Mouse (Mus musculus): ENCODE measurements around the gene Tmigd3.

Tmigd3 gene

DNA sequence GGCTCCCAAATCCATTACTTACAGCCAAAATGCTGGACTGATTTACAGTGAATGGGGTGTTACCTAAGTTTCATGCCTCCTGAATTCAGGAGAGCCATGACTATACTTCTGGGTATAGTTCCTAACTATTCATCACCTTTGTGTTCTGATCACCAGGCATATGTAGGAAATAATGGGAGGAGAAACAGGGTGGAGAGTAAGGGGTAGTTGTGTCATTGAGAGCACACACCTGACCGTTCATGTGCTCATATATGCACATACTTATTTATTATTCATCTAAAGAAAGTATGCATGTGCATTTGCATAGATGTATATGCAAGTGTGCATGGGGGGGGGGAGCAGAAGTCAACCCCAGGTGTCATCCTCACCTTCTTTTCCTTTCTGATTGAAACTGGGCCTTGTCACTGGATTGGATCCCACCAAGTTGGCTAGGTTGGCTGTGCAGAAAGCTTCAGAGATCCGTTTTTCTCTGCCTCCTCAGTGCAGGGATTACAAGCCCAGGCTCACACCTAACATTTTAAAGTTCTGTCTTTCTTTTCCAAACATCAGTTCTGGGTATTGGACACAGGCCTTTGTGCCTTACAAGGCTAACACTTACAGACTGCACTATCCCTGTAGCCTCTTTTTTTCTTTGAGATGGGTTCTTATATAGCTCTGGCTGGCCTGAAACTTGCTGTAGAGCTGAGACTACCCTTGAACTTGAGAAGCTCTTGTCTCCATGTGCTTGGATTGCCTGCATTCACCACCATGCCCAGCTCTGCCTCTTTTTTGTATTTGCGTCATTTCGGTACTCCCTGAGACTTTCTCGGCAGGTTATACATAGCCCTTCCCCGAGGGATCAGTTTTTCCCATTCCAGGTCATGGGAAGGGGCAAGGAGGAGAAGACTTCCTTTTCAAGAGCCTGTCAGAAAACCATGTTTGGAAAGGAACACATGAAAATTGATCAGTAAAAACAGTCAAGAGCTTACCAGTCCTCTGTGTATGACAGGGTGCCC, 3.0 kb downstream of the Tmigd3 start:
- ATAC-seq (ENCODE audit: insufficient number of reproducible peaks, low FRiP score, low TSS enrichment): no peak

GRCm38 (mm10) chr3:105876022-105876421, 5.3 kb downstream of the Tmigd3 start:
- ATAC-seq (ENCODE audit: insufficient number of reproducible peaks, low FRiP score, low TSS enrichment): no peak

GRCm38 (mm10) chr3:105877252-105877803, 6.6 kb downstream of the Tmigd3 start:
- ATAC-seq (ENCODE audit: insufficient number of reproducible peaks, low FRiP score, low TSS enrichment): no peak

- no peak for ATAC-seq (ENCODE audit: insufficient number of reproducible peaks, low FRiP score, low TSS enrichment)
Measured at GRCm38 (mm10) chr3:105877919-105878318, 7.2 kb downstream of the Tmigd3 start.

DNA sequence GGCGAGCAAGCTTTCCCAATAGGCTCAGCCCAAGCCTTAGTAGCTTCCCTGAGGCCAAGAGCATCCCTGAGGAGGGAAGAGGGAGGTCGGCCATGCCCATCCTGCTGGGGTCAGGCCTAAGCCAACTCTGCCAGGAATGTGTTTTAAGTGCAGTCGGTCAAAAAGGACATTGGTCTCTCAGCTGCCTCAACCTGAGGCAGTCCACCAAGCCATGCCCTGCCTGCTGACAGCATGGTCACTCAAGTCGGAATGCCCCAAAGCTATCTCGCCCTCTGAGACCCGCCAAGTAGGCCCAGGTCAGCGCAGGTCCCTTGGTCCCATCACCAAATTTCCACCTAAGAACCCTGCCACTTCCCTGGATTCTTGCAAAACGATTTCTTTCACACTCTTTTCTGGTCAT, 8.0 kb downstream of the Tmigd3 start:
- no peak for ATAC-seq (ENCODE audit: insufficient number of reproducible peaks, low FRiP score, low TSS enrichment)

DNA sequence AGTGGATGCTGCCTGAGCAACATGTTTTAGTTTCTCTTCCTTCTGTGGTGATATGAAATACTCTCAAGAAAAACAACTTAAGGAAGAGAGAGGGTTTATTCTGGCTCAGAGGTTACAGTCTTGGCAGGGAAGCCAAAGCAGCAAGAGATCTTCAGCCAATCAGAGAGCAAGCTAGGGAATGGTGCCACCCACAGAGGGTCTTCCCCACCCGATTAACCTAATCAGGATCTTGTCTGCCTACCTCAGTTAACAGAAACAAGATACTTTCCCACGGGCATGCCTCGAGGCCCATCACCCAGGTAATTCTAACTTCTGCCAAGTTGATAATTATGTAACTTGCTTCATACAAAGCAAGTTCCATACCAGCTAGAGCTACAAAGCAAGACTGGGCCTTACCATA, 9.7 kb downstream of the Tmigd3 start:
- ATAC-seq (ENCODE audit: insufficient number of reproducible peaks, low FRiP score, low TSS enrichment): no peak

DNA sequence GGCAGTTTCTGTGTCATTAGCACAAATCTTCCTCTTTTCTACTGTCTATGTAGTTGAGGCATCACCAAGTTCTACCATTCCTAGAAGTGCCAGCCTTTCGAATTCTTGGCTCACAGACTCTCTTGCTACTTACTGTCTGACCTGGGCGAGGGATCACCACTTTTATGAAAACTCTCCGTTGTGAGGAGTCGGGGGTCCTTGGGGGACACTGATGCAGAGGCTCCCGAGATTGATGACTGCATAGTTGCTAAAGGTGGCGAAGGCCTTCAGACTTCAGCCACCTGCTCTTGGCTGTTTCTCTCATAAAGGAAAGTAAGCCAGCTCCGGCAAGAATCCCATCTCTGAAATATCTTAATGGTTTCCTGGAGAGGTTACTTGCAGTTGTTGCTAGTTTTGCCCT, 11.4 kb downstream of the Tmigd3 start:
- ATAC-seq (ENCODE audit: insufficient number of reproducible peaks, low FRiP score, low TSS enrichment): no peak

GRCm38 (mm10) chr3:105883111-105883510, 12.4 kb downstream of the Tmigd3 start:
- no peak for ATAC-seq (ENCODE audit: insufficient number of reproducible peaks, low FRiP score, low TSS enrichment)

DNA sequence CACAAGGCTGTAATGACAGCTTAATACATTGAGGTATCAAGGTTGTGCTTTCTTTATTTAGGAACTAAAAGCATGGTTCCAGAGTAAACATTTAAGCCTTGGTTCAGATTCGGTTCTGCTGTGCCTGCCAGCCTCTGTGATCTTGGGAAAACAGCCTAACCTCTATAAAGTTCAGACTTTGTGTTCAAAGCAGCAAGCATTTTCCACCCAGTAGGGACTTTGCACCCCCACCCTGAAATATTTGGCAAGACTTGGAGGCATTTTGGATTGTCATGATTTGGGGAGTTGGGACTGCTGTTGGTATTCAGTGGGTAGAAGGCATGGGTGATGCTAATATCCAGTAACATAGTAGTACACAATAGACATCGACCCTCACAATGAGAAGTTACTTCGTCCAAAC, 18.3 kb downstream of the Tmigd3 start:
- no peak for ATAC-seq (ENCODE audit: insufficient number of reproducible peaks, low FRiP score, low TSS enrichment)

DNA sequence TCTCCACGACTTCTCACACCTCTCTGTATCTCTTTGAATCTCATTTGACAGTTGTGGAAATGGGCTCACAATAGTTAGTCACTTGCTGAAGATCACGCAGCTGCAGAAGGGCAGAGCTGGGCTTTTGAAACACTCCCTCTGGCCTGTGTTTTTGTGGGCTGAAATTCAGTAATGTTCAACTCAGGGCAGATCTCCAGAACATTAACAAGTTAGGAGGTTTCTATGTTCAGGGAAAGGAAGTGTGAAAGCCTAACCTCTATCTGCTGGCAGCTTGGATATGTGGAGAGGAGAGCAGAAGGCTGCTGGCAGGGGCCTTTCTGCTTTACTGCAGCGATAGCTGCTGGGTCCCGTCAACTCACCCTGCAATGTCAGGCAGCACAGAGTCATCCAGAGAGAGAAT, 19.5 kb downstream of the Tmigd3 start:
- ATAC-seq (ENCODE audit: insufficient number of reproducible peaks, low FRiP score, low TSS enrichment): no peak

DNA sequence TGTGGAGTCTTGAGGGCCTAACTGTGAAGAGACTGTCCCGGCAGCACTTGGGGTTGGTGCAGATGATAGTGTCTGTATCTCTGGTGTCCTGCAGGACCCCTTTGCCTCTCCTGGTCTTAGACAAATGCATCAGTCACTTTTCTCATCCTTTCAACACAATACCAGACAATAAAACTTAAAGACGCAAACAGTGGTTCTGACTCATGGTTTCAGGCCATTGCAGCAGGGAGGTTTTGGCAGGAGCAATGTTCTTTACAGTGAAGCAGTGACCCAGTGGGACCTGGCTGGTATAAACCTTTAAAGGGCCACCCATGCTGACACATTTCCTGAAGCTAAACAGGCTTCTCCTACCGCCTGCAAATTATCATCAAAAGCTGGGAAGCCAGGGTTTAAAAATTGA, 20.4 kb downstream of the Tmigd3 start:
- no peak for ATAC-seq (ENCODE audit: insufficient number of reproducible peaks, low FRiP score, low TSS enrichment)

DNA sequence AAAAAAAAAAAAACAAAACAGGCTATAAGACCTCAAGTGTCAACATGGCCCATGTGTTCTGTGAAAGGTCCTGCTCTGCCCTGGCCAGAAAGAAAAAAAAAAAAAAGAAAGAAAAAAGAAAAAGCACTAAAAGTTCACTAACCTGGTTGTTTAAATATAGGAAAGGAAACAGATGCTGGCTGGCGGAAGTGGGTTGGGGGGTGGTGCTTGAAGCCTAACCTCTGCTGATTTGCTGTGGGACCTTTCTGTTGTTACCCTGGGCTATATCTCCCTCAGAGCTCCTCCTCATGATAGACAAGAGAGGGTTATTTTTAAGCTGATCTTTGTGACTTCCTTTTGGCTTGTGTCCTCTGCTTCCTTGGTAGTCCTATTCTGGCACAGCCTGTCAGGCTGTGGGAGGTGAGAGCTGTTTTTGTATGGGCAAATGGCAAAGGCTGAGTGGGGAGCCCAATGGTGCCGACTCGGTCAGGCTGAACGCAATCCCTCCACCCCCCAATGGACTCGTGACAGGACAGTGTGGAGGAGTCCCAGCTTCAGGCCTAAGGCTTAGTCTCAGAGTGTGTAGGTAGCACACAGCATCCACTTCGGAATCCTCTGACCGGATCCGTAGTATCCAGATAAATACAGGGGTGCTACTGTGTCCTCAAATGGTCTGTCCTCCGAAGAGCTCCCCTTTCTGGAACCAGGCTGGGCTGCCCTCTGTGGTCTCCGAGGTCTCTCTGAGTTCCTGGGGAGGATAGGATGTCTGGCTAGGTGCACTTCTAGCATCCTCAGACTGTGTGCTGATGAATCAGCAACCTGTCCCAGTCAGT, 21.3 kb downstream of the Tmigd3 start:
- ATAC-seq (ENCODE audit: insufficient number of reproducible peaks, low FRiP score, low TSS enrichment): no peak

GRCm38 (mm10) chr3:105892572-105893495, 22.1 kb downstream of the Tmigd3 start:
- ATAC-seq (ENCODE audit: insufficient number of reproducible peaks, low FRiP score, low TSS enrichment): no peak

- ATAC-seq (ENCODE audit: insufficient number of reproducible peaks, low FRiP score, low TSS enrichment): no peak
Measured at GRCm38 (mm10) chr3:105893941-105894391, 23.3 kb downstream of the Tmigd3 start.

GRCm38 (mm10) chr3:105894601-105895592, 24.2 kb downstream of the Tmigd3 start:
- ATAC-seq (ENCODE audit: insufficient number of reproducible peaks, low FRiP score, low TSS enrichment): no peak

DNA sequence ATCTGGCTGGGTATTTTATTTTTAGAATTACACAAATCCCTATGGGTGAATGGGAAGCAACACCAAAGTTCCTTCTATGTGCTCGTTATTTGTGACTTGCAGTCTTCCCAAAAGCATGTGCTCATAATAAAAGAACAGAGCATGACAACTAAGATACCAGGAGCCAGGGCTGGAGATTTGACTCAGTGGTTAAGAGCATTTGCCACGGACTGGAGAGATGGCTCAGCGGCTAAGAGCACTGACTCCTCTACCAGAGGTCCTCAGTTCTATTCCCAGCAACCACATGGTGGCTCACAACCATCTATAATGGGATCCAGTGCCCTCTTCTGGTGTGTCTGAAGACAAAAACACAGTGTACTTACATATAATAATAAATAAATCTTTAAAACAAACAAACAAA, 26.1 kb downstream of the Tmigd3 start:
- ATAC-seq (ENCODE audit: insufficient number of reproducible peaks, low FRiP score, low TSS enrichment): no peak

GRCm38 (mm10) chr3:105898325-105898724, 27.6 kb downstream of the Tmigd3 start:
- no peak for ATAC-seq (ENCODE audit: insufficient number of reproducible peaks, low FRiP score, low TSS enrichment)

DNA sequence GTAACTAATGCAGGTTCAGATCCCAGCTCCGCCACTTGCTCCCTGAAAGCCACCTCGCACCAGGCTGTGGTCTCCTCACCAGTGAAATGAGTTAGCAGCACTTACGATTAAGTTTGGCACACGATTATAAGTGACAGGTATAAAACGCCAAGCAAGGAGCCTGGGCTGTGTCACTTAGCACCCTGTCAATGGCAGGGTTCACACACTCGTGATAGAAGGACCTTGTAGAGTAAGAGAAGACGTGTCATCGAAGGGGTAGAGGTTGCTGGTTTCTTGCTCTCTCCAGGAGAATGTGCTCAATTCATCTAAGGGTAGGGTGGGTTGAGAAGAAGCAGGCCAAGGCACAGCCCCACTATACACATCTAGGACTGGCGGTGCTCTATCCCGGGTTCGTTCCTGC, 28.2 kb downstream of the Tmigd3 start:
- no peak for ATAC-seq (ENCODE audit: insufficient number of reproducible peaks, low FRiP score, low TSS enrichment)
